Mouse (Mus musculus) layer of hippocampus, adult 11-12 months (tissue): ENCODE data around the gene Gm5128.
"Not testable (repeated sequence)": the region's sequence is repeated elsewhere in the genome, so short reads cannot be mapped to it uniquely, and the experiment has no call there.

ENCODE experiments used
- DNase-seq: peaks from one replicate; pipeline ENCODE4 v3.0.0; 2022; ENCODE audit warnings: low spot score

The Gm5128 gene

DNA sequence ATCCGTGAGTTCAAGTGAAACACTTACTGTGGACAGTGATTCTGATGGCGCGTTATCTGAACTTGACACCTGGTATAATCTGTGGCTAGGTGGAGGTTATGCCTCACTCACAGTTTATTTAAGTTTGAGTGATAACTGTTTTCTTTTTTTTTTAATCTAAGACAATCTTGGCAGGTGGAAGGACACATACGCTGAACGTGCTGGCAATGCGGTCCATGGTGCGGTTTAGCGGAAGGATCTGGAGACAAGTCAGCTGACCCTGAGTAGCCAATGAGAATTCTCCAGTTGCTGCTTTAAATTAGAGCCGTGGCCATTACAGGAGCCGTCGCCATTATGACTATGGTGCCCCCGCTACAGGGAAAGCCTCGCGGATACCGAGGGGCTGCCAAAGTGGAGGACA, at the start of gene Gm5128:
Gene Gm5128, plus strand, starts transcription at position 301 of the 400 bp plus-strand sequence.
- not testable (repeated sequence) for DNase-seq

GRCm38 (mm10) chrX:135360685-135361084, 12.4 kb upstream of the Gm5128 start:
- DNase-seq, result not testable (repeated sequence)

DNA sequence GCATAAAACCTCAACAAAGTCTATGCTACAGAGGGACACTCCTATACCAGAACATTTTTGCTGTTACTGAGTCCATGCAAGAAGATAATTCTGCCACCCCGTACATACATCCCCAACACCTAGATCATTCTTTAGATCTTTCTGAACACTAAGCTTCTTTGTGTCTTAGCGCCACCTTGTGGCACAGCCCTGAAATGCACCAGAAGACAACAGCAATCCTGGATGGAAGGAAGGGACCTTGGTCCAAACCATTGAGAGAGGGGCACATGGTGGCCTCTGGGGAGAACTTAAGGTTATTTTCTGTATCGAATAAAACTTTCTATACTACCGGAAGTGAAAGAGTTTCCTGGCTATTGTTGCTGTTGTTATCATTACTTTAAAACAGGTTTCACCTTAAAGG, 11.1 kb upstream of the Gm5128 start:
- DNase-seq, result not testable (repeated sequence)

DNA sequence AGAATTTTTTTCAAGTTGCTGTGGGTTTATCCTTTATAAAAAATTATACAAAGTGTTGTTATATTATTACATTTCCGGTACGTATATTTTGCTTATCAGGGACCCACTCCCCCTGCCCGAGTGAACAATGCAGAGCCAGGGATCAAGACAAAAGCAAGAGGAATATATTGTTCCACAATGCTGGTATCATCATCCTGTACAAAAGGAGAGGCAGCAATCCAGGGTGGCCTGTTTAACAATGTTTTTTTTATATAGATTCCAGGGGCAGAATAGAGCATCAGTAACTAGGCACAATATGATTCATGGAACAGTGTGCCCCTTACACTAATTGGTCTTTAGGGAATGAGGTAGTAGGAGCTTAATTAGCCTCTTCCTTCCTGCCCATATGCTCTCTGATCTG, 30.5 kb downstream of the Gm5128 start:
- DNase-seq, result not testable (repeated sequence)

GRCm38 (mm10) chrX:135421203-135421602, 48.1 kb downstream of the Gm5128 start:
- not testable (repeated sequence) for DNase-seq

DNA sequence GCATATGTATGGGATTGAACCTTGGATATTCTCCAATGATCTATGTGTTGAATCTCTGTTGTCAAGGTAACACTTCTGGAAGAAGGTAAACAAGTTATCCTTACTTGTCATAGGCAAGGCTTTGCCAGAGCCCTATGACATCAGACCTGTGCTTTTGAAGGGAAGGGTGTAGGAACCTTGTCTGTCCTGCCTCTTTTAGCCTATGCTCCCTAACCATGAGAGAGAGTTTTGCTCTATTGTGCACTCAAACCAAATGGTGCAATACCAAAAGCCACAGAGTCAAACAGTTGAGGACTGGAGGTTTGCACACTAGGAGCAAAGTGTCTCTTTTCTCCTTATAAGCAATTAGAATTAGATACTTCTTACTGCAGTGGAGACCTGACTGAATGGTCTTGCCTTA, 48.7 kb downstream of the Gm5128 start:
- not testable (repeated sequence) for DNase-seq

DNA sequence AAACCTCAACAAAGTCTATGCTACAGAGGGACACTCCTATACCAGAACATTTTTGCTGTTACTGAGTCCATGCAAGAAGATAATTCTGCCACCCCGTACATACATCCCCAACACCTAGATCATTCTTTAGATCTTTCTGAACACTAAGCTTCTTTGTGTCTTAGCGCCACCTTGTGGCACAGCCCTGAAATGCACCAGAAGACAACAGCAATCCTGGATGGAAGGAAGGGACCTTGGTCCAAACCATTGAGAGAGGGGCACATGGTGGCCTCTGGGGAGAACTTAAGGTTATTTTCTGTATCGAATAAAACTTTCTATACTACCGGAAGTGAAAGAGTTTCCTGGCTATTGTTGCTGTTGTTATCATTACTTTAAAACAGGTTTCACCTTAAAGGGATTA, 49.4 kb downstream of the Gm5128 start:
- DNase-seq, result not testable (repeated sequence)
